Mouse (Mus musculus) embryo, embryonic 9.5 days (tissue): Measurements from ENCODE around the gene Tmx1.

Experiments used
- DNase-seq: peaks from one replicate; pipeline ENCODE4 v3.0.0-alpha.2; 2017; ENCODE audit errors: extremely low spot score

The Tmx1 gene

DNA sequence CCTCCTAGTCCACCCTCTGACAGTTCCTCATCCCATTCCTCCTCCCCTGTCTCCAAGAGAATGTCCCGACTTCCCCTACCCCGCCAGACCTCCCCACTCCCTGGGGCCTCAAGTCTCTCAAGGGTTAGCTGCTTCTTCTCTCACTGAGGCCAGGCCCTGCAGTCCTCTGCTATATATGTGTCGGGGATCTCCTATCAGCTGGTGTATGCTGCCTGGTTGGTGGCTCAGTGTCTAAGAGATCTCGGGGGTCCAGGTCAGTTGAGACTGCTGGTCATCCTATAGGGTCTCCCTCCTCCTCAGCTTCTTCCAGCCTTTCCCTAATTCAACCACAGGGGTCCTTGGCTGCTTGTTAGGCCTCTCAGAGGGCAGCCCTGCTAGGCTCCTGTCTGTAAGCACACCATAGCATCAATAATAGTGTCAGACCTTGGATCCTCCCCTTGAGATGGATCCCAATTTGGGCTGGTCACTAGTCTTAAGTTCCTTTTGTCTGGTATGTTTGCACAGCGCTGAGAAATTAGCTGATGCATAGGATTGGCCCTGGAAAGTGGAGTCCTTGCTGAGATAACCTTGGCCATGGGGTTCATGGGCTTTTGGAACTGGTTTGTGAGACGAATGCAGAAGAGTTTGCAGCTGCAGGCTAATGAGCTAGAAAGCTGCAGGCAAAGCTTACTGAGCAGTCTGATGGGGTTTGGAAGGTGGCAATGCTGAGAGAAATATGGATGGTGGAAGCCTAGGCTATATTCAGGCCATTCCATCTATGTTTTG lies 34.0 kb downstream of the Tmx1 start:
- no peak for DNase-seq

- no peak for DNase-seq
Observed at GRCm38 (mm10) chr12:70492441-70492840, 39.5 kb downstream of the Tmx1 start.

DNA sequence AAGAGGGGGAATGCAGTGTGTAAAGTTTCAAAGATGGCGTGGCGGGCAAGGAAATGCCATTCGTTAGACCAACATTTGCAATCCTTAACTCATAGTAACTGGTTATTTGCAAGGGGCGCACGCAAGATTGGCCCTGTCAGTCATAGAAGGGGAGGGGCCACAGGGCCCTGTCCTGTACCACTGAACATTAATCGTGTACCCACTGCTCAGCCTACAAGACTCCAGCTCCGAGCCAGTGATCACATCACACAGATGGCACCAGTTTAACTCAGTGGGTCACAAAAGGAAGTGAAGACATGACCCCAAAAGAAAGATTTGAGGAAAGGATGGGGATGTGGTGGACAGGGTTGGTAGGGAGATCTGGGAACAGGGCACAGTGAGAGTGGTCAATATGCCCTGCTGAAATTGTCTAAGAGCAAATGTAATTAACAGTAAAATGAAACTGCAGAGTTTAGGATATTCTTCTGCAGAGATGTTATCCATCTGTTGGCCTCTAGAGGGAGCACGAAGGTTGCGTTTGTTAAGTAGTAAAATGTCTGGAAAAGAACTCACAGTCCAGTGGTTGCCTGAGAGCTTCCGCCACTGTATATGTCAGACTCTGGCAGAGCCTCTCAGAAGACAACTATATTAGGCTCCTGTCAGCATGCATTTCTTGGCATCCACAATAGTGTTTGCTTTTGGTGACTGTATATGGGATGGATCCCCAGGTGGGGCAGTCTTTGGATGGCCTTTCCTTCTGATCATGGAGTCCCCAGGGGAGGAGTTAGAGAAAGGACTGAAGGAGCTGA lies 41.8 kb downstream of the Tmx1 start:
- DNase-seq = peak; percentile 57

DNA sequence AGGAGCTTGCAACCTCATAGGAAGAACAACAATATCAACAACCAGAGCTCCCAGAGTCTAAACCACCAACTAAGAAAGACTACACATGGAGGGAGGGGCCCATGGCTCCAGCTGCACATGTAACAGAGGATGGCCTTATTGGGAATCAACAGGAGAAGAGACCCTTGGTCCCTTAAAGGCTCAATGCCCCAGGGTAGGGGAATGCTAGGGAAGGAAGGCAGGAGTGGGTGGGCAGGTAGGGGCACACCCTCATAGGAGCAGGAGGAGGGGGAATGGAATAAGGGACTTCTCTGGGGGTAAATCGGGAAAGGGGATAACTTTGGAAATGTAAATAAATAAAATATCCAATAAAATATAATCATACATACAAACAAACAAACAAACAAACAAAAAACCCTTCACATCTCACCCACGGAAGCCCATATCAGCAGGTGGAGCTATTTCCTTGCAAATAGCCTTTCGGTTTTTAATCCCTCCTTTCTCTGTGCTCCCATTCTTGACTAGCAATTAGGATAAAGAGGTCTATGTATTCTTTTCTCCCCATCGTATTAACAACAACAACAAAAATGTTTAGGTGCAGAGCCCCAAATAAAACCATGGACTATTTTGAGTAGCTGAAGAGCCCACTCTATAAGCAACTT lies 42.5 kb downstream of the Tmx1 start:
- peak; percentile 15 for DNase-seq

- no peak for DNase-seq
Observed at GRCm38 (mm10) chr12:70498091-70498490, 45.2 kb downstream of the Tmx1 start.

- no peak for DNase-seq
Observed at GRCm38 (mm10) chr12:70505971-70506370, 53.1 kb downstream of the Tmx1 start.

- DNase-seq = no peak
Observed at GRCm38 (mm10) chr12:70512023-70512422, 59.1 kb downstream of the Tmx1 start.

GRCm38 (mm10) chr12:70512431-70512830 lies 59.5 kb downstream of the Tmx1 start:
- DNase-seq = no peak
